Mouse (Mus musculus) kidney, adult 9 months (tissue): ENCODE results near the gene 5330417C22Rik.
"Not testable (repeated sequence)": the region's sequence is repeated elsewhere in the genome, so short reads cannot be mapped to it uniquely, and the experiment has no call there.

ENCODE experiments used
- DNase-seq: peaks from one replicate; pipeline ENCODE4 v3.0.0; 2022

5330417C22Rik gene

DNA sequence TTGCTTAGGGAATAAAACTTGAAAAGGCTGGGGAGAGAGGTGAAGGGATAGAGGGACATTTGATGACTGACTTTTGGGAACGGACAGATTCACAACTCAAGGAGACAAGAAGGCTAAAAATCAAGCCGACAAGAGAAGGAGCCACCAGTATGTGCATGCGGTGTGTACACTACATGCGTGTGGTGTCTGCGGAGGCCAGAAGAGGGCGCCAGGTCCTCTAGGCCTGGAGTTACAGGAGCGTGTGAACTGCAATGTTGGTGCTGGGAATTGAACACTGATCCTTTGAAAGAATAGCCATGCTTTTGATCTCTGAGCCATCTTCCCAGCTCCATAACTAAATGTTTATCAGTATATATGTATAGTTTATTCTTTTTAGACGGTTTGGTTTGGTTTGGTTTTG is 7.8 kb downstream of the 5330417C22Rik start:
- DNase-seq, result no peak

DNA sequence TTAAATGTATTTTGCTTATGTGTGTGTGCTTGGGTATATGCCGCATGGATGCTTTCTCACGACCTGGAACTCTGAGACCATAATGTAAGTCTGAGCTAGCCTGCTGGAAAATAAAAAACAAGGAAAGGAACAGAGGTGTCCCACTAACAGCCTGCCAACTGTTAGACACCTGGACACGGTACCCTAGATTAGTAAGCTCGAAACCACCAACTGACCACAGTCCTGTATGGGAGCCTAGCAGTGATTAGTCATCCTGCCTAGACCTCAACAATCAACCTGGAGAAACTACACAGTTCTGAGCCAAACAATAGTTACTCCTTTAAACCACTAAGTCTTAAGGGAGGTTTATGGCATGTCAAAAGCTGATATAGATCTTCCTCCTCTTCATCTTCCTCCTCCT is 12.9 kb downstream of the 5330417C22Rik start:
- no peak for DNase-seq

DNA sequence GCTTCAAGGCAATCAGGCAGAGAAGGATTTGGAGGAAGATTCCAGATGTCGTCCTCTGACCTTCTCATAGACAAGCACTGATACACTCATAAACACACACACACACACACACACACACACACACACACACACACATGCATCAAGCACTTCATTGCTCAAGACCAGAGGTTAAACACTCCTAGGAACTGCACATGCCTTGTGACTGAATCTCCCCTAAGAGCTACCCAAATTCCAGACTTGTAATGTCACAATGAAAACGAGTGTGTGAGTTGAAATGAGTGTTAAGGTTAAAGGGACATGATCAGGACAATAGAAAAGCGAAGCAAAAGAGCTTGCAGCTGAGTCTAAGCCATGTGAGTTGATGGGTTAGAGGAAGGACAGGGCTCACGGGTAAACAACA is 18.1 kb downstream of the 5330417C22Rik start:
- DNase-seq, result no peak

DNA sequence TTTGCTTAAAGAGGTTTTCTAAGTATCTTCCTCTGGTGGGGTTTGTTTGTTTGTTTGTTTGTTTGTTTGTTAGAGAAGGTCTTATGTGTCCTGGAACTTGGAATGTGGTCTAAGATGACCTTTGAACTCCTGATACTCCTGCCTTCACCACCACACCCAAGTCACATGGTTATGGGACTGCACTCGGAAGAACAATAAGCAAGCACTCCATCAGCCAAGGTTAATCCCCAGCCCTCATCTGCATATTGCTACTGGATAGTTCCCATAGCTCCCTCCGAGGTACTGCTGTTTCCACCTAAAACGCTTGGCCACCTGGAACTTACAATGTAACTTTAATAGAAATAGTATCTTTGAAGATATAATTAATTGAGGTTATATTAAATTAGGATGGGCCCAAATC is 22.9 kb downstream of the 5330417C22Rik start:
- no peak for DNase-seq

DNA sequence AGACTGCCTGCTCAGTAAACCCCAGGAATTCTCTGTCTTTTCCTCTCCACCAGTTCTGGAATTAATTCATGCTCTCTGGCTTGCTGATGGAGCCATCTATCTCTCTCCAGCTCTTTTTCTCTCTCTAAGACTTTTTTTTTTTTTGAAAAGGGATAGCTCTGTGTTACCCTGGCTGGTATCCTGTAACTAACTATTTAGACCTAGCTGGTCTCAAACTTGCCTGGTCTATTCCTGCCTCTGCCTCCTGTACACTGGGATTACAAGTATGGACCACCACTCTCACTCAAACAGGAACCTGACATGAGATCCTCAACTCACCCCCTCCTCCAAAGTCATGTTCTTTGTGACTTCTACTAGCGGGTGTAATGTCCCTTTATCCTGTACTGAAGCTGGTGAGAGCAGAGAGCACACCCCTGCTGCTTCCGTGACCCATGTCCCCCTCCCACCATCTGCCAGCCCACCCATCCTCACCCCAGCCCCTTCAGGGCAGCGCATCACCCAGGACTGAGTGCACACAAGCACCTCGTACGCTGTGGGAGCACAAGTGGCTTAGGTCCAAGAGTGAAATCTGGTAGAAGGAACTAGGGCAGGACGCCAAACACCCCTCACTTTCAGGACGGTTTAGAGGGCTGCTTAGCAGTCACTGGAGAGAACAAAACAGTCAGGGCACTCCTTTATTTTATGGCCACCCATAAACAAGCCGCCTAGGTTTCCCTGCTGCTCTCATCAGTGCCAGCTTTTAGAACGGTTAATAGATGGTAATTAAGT is 25.4 kb downstream of the 5330417C22Rik start:
- DNase-seq, result no peak

DNA sequence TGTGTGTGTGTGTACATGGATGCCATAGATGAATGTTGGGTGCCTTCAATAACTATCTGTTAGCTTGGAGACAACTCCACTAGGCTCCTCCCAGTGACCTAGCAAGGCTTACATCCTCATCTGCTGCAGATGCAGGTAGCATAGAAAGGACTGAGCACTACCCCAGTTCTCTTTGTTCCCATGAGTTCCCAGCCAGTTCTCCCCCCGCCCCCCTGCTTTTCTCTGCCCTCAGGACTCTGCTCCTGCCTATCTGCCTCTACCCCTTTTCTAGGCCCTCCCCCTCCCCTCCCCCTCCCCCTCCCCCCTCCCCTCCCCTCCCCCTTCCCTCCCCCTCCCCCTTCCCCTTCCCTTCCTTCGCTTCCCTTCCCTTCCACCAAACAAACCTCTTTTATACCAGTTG is 26.2 kb downstream of the 5330417C22Rik start:
- no peak for DNase-seq

DNA sequence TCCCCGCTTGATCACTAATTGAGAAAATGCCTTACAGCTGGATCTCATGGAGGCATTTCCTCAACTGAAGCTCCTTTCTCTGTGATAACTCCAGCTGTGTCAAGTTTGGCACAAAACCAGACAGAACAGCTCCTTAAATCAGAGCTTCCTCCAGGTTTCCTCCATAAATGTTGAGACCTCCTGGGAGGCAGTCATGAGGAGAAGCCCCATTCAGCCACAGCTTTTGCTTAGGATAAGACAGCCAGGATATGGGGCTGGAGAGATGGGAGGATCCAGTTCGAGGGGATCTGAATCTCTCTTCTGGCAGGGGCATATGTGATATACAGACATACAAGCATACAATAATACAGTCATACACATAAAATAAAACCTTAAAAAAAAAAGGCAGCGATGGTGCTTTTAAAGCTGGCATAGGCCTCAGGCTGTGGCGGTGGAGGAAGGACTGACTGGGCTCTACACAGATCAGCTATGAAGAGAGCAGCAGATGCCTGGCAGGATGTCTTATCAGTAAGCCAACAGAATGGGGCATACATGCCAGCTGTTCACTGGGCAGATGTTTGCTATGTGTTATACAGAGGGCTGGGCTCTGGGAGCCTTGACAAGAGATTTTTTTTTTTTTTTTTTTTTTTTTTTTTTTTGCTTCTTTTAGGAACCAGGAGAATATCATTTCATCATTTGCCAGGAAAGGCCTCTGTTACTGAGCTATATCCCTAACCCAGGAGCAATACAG is 27.4 kb downstream of the 5330417C22Rik start:
- no peak for DNase-seq

DNA sequence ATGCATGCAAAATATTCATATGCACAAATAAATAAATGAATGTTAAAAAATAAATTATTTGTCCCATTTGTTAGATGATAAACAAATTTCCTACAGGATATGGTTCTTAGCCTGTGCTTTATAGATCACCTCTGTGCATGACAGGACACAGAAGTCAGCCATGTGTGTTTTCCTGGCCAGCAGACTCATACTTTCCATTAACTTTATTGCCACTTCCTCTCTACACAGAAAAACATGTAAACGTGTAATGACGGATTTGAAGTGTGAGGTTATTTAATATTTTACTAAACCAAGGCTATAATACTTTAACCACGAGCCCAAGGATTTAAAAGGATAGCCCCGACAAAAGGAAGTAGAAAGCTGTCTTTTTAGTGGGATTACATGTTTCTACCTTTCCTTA is 32.4 kb downstream of the 5330417C22Rik start:
- peak; percentile 29 for DNase-seq

DNA sequence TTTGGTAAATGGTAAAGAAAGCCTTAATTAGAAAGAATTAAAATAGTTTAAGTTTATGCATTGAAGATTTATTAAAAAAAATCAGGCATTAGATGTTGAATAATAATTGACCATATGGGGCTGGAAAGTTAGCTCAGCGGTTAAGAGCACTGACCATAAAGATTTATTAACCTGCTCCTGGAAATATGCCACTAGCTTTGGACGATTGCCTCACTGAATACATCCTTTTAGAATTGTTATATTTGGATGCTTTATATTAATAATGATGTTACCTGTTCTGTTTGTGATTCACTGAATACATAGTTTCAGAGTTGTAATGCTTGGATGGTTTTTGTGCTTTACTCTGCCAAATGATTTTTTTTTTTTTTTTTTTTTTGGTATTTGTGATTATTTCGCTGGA is 34.9 kb downstream of the 5330417C22Rik start:
- DNase-seq, result not testable (repeated sequence)

DNA sequence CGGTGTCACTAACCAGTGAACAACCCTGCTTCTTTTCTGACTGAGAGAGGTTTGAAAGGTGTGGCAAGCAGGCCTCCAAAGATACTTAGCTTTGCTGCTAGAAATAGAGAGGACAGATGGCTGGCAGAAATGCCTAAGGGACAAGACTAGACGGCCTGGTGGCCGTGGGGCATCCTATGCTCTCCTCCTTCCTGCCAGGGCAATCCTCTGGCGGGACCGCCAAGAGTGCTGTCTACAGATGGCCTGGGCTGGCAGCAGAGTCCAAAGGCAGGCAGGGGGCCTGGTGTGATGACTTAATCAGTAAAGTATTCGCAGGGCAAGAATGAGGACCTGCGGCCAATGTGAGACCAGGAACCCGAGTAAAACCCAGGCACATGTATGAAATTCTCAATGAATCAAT is 36.5 kb downstream of the 5330417C22Rik start:
- peak; percentile 50 for DNase-seq

DNA sequence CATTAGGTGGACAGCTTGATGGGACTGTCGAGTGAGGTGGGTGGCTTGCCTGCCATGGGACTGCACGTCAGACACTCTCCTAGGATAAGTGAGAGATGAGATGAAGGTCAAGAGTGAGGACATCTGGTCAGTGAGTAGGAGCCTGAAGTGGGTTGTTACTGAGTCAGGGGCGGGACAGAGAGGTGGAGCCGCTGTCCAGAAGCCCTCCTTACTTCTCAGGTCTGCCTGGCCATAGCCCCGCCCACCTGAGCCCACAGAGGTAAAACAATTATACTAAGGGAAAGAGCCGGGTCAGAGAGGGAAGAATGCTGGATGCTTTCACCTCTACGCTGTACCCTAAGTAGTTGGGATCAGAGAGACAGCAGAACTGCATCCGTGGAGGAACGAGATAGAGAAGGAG is 38.7 kb downstream of the 5330417C22Rik start:
- DNase-seq, result no peak

DNA sequence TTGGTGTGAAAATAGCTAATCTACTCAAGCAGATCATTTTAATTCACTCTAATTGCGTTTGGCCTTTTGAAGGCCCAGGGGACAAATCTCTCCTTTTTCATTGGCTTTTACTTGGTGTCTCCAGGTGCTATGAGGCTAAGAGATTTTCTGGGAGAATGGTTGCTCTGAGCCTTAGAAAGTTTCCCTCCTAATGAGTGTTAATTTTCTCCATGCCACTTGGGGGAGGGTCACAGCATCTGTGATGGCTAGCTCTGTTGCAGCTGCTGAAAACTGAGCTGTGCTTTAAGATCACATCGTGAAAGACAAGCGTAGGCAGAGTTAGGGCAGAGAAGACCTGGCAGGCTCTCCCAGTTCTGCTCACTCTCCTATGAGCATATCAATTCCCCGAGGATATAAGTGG is 40.9 kb downstream of the 5330417C22Rik start:
- DNase-seq, result no peak

DNA sequence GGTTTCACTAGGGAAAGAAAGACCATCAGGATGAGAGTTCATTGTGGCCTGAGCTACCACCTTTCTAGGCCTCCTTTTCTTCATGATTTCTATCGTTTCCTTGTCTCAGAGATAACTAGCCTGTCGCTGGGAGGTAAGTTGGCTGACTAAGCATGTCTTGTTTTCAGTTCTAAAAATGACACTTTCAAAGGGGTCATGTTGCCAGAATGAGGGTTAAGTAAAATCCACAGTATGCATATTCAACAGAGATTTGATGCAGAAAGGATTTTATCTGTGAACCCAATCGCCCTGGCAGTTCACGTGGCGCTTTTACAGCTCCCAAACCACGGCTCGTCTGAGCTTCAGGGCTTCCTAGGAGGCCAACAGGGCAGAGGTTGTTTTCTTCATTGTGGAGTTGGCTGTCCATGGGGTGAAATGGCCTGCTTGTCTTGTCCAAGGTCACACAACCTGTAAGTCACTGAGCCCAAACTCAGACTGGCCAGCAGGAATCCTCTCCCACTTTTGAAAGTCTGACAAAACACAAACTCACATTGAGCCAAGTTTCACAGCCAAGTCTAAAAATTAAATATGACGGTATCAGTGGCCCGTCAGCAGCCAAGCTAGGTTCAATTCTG is 41.4 kb downstream of the 5330417C22Rik start:
- peak; percentile 57 for DNase-seq

DNA sequence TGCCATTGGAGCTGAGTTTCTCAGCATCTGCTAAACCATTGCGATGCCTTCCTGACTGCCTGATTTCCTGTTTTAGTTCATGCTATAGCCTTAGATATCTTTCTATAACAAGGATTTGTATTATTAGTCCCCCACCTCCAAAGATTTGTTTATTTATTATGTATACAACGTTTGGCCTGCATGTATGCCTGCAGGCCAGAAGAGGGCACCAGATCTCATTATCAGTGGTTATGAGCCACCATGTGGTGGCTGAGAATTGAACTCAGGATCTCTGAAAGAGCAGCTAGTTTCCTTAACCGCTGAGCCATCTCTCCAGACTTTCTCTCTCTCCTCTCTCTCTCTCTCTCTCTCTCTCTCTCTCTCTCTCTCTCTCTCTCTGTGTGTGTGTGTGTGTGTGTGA is 46.4 kb downstream of the 5330417C22Rik start:
- DNase-seq, result no peak

DNA sequence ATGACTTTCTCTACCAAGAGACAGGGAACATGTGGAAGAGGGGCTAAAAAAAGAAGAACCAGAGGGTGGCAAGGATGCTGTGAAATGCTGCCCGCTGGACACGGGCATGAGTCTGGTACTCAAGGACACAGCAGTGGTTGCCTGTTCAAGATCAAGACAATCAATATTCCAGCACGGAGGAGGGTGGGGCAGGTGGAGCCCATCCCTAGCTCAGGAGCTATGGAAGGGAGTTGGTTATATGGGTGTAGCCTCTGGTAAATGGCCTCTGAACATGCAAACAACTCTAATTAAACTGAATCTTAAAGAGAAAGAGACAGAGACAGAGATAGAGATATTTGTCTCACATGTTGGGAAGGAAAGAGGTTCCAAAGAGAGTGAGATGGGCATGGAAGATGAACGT is 51.6 kb downstream of the 5330417C22Rik start:
- DNase-seq, result no peak

DNA sequence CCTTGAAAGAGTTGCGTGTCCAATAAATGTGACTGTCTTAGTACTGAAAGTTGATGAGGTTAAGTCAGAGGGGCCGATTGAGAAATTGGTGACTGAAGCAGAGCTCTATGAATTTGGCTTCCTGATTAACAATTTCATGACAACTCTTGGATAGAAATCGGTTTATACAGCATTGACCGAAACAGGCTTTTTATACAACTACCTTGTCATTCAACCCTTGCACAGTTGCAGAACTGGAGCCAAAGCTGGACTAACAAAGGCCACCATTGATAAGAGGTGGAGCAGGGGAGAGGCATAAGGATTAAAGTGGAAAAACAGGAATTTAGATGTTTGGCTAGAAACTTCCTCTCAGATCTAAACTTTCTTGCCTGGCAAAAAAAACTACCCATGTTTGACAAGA is 57.5 kb downstream of the 5330417C22Rik start:
- no peak for DNase-seq

DNA sequence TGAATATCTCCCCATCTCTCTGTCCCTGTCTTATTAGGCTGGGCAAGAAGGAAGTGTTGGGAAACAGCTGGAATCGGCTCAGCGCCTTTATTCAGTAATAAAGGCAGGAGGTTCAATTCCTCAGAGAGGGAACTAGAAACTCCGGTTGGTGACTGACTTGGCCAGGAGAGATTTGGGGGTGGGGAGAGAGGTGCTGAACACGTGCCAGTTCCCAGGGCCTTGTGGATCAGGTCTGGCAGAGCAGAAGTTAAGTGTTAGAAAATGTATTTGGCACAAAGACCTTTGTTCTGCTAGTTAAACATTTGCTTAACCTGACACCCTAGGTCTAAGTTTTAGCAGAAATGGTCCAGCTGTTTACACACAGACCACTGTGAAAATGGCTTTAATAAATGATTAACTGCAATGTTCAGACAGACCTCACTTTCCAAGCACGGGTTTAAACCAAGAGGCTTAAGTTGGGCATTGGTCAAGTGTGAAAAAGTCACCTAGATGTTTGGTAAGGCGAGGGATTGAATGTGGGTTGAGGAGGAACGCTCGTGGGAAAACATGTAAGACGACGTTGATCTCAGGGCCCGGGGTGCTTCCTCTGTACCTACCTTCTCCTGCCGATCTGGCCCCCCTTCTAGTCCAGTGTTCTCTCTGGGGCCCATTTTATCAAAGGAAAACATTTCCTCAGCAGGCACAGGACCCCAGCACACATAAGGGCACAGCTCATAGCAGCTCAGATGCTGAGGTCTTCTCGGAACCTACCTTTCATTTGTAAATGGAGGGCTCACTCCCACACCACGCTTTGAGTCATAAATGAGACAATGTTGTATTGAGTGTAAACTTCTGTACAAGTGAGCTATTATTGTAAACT is 59.3 kb downstream of the 5330417C22Rik start:
- DNase-seq, result peak; percentile 96

DNA sequence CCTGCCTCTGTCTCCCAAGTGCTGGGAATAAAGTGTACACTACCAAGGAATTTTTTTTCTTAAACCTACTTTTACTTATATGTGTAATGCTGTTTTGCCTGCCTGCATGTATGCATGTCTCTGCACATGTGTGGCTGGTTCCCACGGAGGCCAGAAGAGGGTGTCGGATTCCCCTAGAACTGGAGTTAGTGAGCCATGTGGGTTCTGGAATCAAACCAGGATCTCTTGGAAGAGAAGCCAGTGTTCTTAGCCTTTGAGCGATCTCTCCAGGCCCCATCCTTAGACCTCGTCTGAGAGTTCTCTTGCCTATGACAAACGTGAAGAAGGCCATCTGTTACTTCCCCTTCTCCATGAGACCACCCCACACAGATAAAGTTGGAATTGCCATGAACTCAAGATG is 60.8 kb downstream of the 5330417C22Rik start:
- peak; percentile 53 for DNase-seq

DNA sequence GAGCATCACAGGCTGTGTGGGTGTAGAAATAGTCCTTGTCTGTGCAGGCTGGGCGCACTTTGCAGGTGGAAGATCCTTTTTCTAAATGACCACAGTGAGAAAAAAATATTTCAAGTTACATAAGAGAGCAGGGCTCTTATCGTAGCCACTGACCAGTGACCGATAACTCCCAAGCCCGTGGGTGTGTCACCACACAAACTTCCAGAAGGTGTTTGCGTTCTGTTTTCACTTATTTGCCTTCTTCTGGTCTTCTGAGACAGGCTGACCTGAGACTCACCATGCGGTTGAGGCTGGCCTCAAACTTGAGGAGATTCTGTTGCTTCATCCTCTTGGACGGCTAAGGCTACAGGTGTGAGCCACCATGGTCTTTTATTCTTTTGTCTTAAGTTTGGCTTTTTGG is 61.4 kb downstream of the 5330417C22Rik start:
- no peak for DNase-seq

DNA sequence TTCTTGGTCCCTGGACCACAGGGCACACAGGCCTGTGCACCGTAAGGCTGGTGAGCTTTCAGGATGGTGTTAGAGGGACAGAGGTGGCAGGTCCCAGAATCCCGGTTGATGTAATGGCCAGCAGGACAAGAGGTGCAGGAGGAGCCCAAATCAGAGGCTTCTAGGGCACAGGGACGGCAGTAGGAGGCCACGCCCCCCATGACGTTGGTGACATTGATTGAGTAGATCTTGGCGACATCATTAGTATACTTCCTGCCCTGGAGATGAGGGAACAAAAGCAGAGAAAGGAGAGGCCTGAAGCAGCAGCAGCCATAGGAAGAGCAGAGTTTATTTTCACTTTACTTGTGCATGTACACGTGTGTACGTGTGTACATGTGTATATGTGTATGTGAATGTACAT is 68.6 kb downstream of the 5330417C22Rik start:
- no peak for DNase-seq

DNA sequence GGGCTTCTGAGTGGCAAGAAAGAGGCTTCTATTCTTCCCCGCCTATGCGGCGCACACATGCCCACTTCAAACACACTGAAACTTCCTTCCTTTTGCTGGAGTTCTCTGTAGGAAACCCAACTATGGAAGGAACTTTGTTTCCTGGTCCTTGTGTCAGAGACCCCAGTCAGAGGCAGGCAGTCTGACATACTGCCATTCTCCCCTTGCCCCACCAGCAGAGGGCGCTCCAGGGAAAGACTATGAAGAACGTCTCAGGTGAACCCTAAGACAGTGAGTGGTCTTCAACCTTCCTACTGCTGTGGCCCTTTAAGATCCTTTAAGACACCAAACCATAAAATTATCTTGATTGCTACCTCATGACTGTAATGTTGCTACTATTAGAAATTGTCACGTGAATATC is 69.9 kb downstream of the 5330417C22Rik start:
- peak; percentile 72 for DNase-seq

DNA sequence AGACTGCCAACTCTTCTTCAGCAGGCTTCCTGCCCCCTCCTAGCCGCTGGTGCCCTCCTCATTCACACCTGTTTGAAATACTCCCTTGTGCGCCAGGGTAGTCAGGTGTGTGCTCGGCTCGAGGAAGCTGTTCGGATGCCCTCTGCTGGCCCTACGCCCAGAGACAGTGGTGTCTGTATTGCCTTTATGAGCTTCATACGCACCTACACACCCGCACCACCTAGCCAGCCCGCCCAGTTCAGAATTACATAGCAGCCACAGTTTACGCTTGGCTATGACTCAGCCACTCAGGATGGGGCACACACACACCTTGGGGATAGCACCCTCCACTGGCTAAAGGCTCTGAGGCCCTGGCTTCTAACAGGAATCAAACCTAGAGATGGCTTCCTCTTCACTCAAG is 77.5 kb downstream of the 5330417C22Rik start:
- peak; percentile 68 for DNase-seq

DNA sequence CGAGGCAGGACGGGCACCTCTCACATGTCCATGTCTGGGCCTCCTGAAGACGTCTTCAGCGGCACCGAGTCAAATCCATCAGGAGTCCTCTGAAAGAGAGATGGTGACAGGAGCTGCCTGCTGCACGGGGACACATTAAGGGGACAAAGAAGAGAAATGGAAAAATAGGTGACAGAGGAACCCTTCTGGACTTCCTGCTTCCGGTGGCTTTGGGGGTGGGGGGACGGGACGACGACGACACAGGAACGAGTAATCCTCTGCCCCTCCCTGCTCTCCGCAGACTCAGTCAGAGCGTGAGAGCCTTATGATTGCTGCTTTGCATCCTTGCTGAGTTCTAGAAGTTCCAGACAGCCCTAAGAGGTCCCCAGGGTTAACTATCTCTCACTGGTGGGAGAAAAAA is 78.0 kb downstream of the 5330417C22Rik start:
- DNase-seq, result no peak
